Mouse (Mus musculus) E14TG2a.4 (cell line): ENCODE measurements around the gene Rptor.

Source experiments
- CTCF ChIP-seq: conservative IDR thresholded peaks from 2 replicates; pipeline ENCODE4 v1.5.1; 2014; ENCODE audit warnings: low read length
- NANOG ChIP-seq: IDR thresholded peaks from 2 replicates; pipeline ENCODE4 v1.6.1; 2014; ENCODE audit warnings: borderline replicate concordance, low read length, mixed read lengths

- TF ChIP-seq CTCF (no peak), NANOG (no peak)
These were observed 193.7 kb downstream of the Rptor start for GRCm38 (mm10) chr11:119796406-119796805.
